Mouse (Mus musculus): ENCODE measurements around the gene Kcnh3. TPM values are rescaled to one million over a fixed set of nuclear protein-coding genes. Genes with fewer than 3 reads are reported as not detected.
"Not testable (repeated sequence)": the region's sequence is repeated elsewhere in the genome, so short reads cannot be mapped to it uniquely, and the experiment has no call there.

Gene Kcnh3
- polyA plus RNA-seq, 1 experiment from 2014 or later, result 0.07 TPM

DNA sequence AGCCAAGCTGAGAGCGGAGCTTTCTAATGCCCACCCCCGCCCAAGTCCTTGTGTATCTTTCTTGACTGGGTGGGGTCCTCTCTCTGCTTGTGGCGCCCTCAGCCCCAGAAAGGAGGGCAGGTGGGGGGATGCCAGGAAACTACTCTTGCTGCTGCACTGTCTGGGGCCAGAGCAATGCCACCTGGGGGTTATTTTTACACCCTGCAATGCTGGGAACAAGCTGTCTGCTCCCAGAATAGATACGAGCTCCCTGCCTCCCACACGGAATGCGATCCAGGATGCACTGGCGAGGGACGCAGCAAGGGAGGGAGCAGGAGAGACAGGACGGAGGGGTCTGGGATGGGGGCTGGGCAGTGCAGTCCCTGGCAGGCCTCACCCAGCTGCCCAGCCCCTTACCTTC lies 24.3 kb downstream of the Kcnh3 start:
- DNase-seq (no peak), ATAC-seq (no peak)
- peaks cover 25% of the 10 kb centered on the region for H3K36me3 ChIP-seq (replicated peaks; ENCODE audit: insufficient read depth, low read length)
- H3K27me3 ChIP-seq (ENCODE audit: insufficient read depth, low read length), result no peaks in the 10 kb centered on the region
- no peak overlapping the region for H3K4me3 ChIP-seq (ENCODE audit: low read depth, low read length)
- no peak overlapping the region for H3K4me2 ChIP-seq (ENCODE audit: low read depth, low read length)
- H3K9me3 ChIP-seq (ENCODE audit: low read length), result no peaks in the 10 kb centered on the region
- 92% methylated on average over 9 of the region's 9 CpGs for WGBS (ENCODE audit: insufficient replicate concordance)
- TF ChIP-seq EP300 (IDR thresholded peaks at IDR 0.05; ENCODE audit: low read depth) (no peak), CTCF (IDR thresholded peaks at IDR 0.05; ENCODE audit: low read depth) (no peak)
- peaks cover 20% of the 10 kb centered on the region for H3K4me1 ChIP-seq (ENCODE audit: insufficient read depth)
- H3K27ac ChIP-seq (ENCODE audit: low read depth), result no peak overlapping the region
- H3K9ac ChIP-seq (replicated peaks), result no peak overlapping the region

- H3K36me3 ChIP-seq (replicated peaks; ENCODE audit: insufficient read depth, low read length), result peaks cover 23% of the 10 kb centered on the region
- 86% methylated on average over 7 of the region's 11 CpGs for WGBS (ENCODE audit: insufficient replicate concordance)
- no peaks in the 10 kb centered on the region for H3K27me3 ChIP-seq (ENCODE audit: insufficient read depth, low read length)
- no peak for DNase-seq
- H3K4me3 ChIP-seq (ENCODE audit: low read depth, low read length), result no peak overlapping the region
- no peak for TF ChIP-seq CTCF (IDR thresholded peaks at IDR 0.05; ENCODE audit: low read depth)
- no peak for TF ChIP-seq EP300 (IDR thresholded peaks at IDR 0.05; ENCODE audit: low read depth)
- H3K9me3 ChIP-seq (ENCODE audit: low read length), result no peaks in the 10 kb centered on the region
- peaks cover 25% of the 10 kb centered on the region for H3K4me1 ChIP-seq (ENCODE audit: insufficient read depth)
- no peak for ATAC-seq
- no peak overlapping the region for H3K27ac ChIP-seq (ENCODE audit: low read depth)
- no peak overlapping the region for H3K9ac ChIP-seq (replicated peaks)
- H3K4me2 ChIP-seq (ENCODE audit: low read depth, low read length), result no peak overlapping the region
These were observed 25.3 kb downstream of the Kcnh3 start for GRCm38 (mm10) chr15:99249938-99250337.

DNA sequence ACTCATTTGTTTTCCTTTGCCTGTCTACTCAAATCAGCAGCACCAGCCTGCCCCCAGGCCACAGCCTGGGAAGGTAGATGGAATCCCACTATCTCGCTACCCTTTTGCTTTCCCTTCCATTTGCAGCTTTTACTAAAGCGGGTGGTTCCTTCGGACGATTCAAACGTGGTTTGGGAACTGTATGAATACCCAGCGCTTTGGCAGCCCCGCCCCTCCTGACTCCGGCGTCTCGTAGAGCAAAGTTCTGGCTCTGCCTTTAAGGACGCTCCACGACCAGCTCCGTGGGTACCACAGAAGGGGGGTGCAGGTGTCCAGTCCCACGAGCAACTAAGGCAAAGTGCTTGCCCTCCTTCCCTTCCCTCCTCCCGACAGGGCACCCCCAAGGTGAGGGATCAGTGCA lies 26.4 kb downstream of the Kcnh3 start:
- peak overlapping the region; percentile 73 for H3K9ac ChIP-seq (replicated peaks)
- H3K27me3 ChIP-seq (ENCODE audit: insufficient read depth, low read length); H3K27ac ChIP-seq (ENCODE audit: low read depth); H3K9me3 ChIP-seq (ENCODE audit: low read length); DNase-seq: not testable (repeated sequence)
- H3K4me1 ChIP-seq (ENCODE audit: insufficient read depth), result peaks cover 25% of the 10 kb centered on the region
- peak; percentile 1; the same call in 1 of the 2 replicates for ATAC-seq
- H3K4me2 ChIP-seq (ENCODE audit: low read depth, low read length), result peak overlapping the region; percentile 95
- peak overlapping the region; percentile 73 for H3K4me3 ChIP-seq (ENCODE audit: low read depth, low read length)
- WGBS (ENCODE audit: insufficient replicate concordance), result under 1% methylated on average over 14 of the region's 15 CpGs
- H3K36me3 ChIP-seq (replicated peaks; ENCODE audit: insufficient read depth, low read length), result peaks cover 15% of the 10 kb centered on the region

DNA sequence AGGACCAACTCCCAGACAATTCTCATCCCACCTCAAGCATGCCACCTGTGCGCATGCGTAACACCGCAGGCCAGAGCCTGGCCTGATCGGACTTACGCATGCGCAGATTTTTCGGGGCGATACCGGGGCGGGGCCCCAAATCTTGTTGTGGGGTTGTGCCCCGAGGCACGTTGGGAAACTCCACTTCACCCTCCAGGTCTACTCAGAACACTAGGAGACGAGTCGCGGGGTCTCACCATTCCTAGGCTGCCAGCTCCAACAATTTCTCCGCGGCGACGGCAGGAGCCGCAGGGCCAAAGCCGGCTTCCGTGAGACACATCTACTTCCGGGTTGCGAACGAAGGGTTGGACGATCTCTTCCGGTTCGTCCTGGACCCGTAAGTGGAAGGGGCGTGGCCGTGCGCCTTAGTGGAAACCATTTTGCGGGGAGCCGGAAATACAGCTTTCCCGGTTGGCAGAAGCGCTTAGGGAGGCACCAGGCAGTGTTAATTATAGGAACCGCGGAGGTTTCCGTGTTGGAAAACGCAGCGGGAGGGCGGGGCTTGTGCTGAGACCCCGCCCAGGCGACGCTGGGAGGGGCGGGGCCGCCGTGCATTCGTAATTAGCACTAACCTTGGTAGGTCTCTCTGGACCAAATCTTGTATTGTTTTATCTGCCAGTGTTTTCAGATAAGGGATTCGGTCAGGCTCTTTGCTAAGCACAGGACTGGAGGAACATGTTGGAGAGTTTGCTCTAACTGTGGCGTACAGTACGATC lies 27.1 kb downstream of the Kcnh3 start, which contains the start of gene Mcrs1:
Mcrs1 (minus strand) TSS at position 336 of the 755 bp plus-strand sequence.
- Histone ChIP-seq H3K9me3 (ENCODE audit: low read length) (no peaks in the 10 kb centered on the region), H3K36me3 (replicated peaks; ENCODE audit: insufficient read depth, low read length) (peaks cover 8% of the 10 kb centered on the region), H3K9ac (replicated peaks) (peak within 1 kb of the TSS; percentile 73), H3K27ac (ENCODE audit: low read depth) (peak within 1 kb of the TSS; percentile 96), H3K4me2 (ENCODE audit: low read depth, low read length) (peak within 1 kb of the TSS; percentile 95), H3K4me3 (ENCODE audit: low read depth, low read length) (peak within 1 kb of the TSS; percentile 73), H3K27me3 (ENCODE audit: insufficient read depth, low read length) (no peaks in the 10 kb centered on the region), H3K4me1 (ENCODE audit: insufficient read depth) (peaks cover 25% of the 10 kb centered on the region)
- under 1% methylated on average over 52 of the region's 52 CpGs for WGBS (ENCODE audit: insufficient replicate concordance)
- peak; percentile 94 for DNase-seq
- TF ChIP-seq EP300 (IDR thresholded peaks at IDR 0.05; ENCODE audit: low read depth) (peak; percentile 82), CTCF (IDR thresholded peaks at IDR 0.05; ENCODE audit: low read depth) (no peak)
- ATAC-seq, result peak; percentile 93

- Histone ChIP-seq H3K4me2 (ENCODE audit: low read depth, low read length) (peak overlapping the region; percentile 95), H3K9me3 (ENCODE audit: low read length) (no peaks in the 10 kb centered on the region), H3K27me3 (ENCODE audit: insufficient read depth, low read length) (no peaks in the 10 kb centered on the region), H3K36me3 (replicated peaks; ENCODE audit: insufficient read depth, low read length) (peaks cover 6% of the 10 kb centered on the region), H3K4me1 (ENCODE audit: insufficient read depth) (peaks cover 25% of the 10 kb centered on the region), H3K27ac (ENCODE audit: low read depth) (peak overlapping the region; percentile 96), H3K4me3 (ENCODE audit: low read depth, low read length) (peak overlapping the region; percentile 73), H3K9ac (replicated peaks) (peak overlapping the region; percentile 73)
- DNase-seq (no peak), ATAC-seq (peak; percentile 10; the same call in 1 of the 2 replicates)
- TF ChIP-seq CTCF (IDR thresholded peaks at IDR 0.05; ENCODE audit: low read depth), result no peak
- TF ChIP-seq EP300 (IDR thresholded peaks at IDR 0.05; ENCODE audit: low read depth), result no peak
- 4% methylated on average over 22 of the region's 22 CpGs for WGBS (ENCODE audit: insufficient replicate concordance)
These were observed 27.9 kb downstream of the Kcnh3 start for GRCm38 (mm10) chr15:99252381-99253174.

GRCm38 (mm10) chr15:99253175-99253479 lies 28.5 kb downstream of the Kcnh3 start:
- not testable (repeated sequence) for H3K9ac ChIP-seq (replicated peaks); H3K36me3 ChIP-seq (replicated peaks; ENCODE audit: insufficient read depth, low read length); H3K27me3 ChIP-seq (ENCODE audit: insufficient read depth, low read length); H3K9me3 ChIP-seq (ENCODE audit: low read length); ATAC-seq; DNase-seq
- Histone ChIP-seq H3K4me1 (ENCODE audit: insufficient read depth) (peaks cover 25% of the 10 kb centered on the region), H3K4me3 (ENCODE audit: low read depth, low read length) (peak overlapping the region; percentile 73; the same call in 1 of the 2 replicates), H3K4me2 (ENCODE audit: low read depth, low read length) (peak overlapping the region; percentile 95), H3K27ac (ENCODE audit: low read depth) (peak overlapping the region; percentile 96; the same call in 1 of the 2 replicates)
- 39% methylated on average over 2 of the region's 2 CpGs for whole genome bisulfite sequencing (ENCODE audit: insufficient replicate concordance)

Data from liver, postnatal 0 days (tissue).